Mouse (Mus musculus): ENCODE measurements at regions not wholly inside any gene's neighbourhood (a gene's known extent, or its start where the extent isn't known, plus 50 kb on each side); places are given as distances from the start of the nearest gene placed in this dataset.

GRCm38 (mm10) chr4:140405993-140406881 is 159.7 kb upstream of the Igsf21 start:
- no peak for TF ChIP-seq GATA1 (IDR thresholded peaks at IDR 0.05; ENCODE audit: low read length)
- TF ChIP-seq TAL1 (IDR thresholded peaks at IDR 0.05; ENCODE audit: low read length), result no peak
